Mouse (Mus musculus) CH12.LX (cell line): Measurements from ENCODE around the gene Arvcf. TPM values are rescaled to one million over a fixed set of nuclear protein-coding genes. Genes with fewer than 3 reads are reported as not detected.

Experiments used
- DNase-seq: peaks from one replicate; pipeline ENCODE4 v3.0.0-alpha.2; 2013; ENCODE audit errors: extremely low read depth
- H3K27ac ChIP-seq: 2 replicates; pipeline ENCODE4 v1.5.1; 2012; ENCODE audit warnings: low read depth, mild to moderate bottlenecking, control low read depth, moderate library complexity; ENCODE audit not compliant: insufficient read depth
- H3K27me3 ChIP-seq: replicated peaks from 2 replicates; pipeline ENCODE3; 2012; ENCODE audit warnings: inconsistent platforms
- H3K36me3 ChIP-seq, 2 experiments: replicated peaks in 1 of 2; 2 replicates each; pipeline versions ENCODE3 to v1.6.1; 2012; ENCODE audit warnings: inconsistent platforms in 1 of 2, low read length in 1 of 2, mild to moderate bottlenecking in 1 of 2, mixed read lengths in 1 of 2, moderate library complexity in 1 of 2; ENCODE audit not compliant: control insufficient read depth in 1 of 2, insufficient read depth in 1 of 2
- H3K4me1 ChIP-seq, 2 experiments: 2 replicates each; pipeline ENCODE4 v1.6.1; 2012; ENCODE audit warnings: inconsistent platforms in 1 of 2, moderate library complexity in 1 of 2; ENCODE audit not compliant: insufficient read depth in 2 of 2, control insufficient read depth in 1 of 2
- H3K4me2 ChIP-seq: 2 replicates; pipeline ENCODE4 v1.6.1; 2012; ENCODE audit warnings: low read depth, mild to moderate bottlenecking, control low read depth; ENCODE audit not compliant: poor library complexity, insufficient read depth, severe bottlenecking
- H3K4me3 ChIP-seq, 3 experiments: fragments of 150-350 bp in 1 of 3; sonication (generic) in 1 of 3; replicated peaks in 1 of 3; 2 replicates each; pipeline versions ENCODE3 to v1.5.1; 2011 to 2012; ENCODE audit warnings: low read depth in 2 of 3, low read length in 2 of 3, mild to moderate bottlenecking in 2 of 3, moderate library complexity in 2 of 3, control low read depth in 1 of 3, improper control_type of control experiment in 1 of 3, inconsistent platforms in 1 of 3, mixed read lengths in 1 of 3; ENCODE audit not compliant: poor library complexity in 1 of 3
- H3K79me2 ChIP-seq: replicated peaks from 2 replicates; pipeline ENCODE4 v1.6.1; 2012; ENCODE audit warnings: mild to moderate bottlenecking, moderate library complexity; ENCODE audit not compliant: control insufficient read depth, poor library complexity, insufficient read depth, severe bottlenecking; ENCODE audit errors: extremely low read depth
- H3K9ac ChIP-seq: 2 replicates; pipeline ENCODE4 v1.6.1; 2012; ENCODE audit warnings: low read depth, mild to moderate bottlenecking, control low read depth, moderate library complexity; ENCODE audit not compliant: insufficient read depth
- H3K9me3 ChIP-seq: replicated peaks from 2 replicates; pipeline ENCODE3; 2012; ENCODE audit warnings: low read length, inconsistent platforms, mixed read lengths
- BHLHE40 ChIP-seq: IDR thresholded peaks from 2 replicates; pipeline ENCODE4 v1.6.1; 2011; ENCODE audit warnings: mild to moderate bottlenecking, low read depth, low read length, improper control_type of control experiment
- CHD1 ChIP-seq: IDR thresholded peaks from 2 replicates; pipeline ENCODE4 v1.6.1; 2012; ENCODE audit warnings: low read depth, low read length, improper control_type of control experiment, inconsistent platforms
- CTCF ChIP-seq, 2 experiments: IDR thresholded peaks in 1 of 2; conservative IDR thresholded peaks in 1 of 2; 2 replicates each; pipeline ENCODE4 v1.5.1; 2011 to 2012; ENCODE audit warnings: low read depth in 2 of 2, low read length in 2 of 2, improper control_type of control experiment in 1 of 2, inconsistent platforms in 1 of 2, mild to moderate bottlenecking in 1 of 2, moderate library complexity in 1 of 2
- E2F4 ChIP-seq: IDR thresholded peaks from 2 replicates; pipeline ENCODE4 v1.6.1; 2011; ENCODE audit warnings: low read depth, low read length, improper control_type of control experiment; ENCODE audit not compliant: insufficient replicate concordance
- ELF1 ChIP-seq: IDR thresholded peaks from 2 replicates; pipeline ENCODE4 v1.6.1; 2014; ENCODE audit warnings: low read depth, mild to moderate bottlenecking, inconsistent platforms, low read length, improper control_type of control experiment
- EP300 ChIP-seq: IDR thresholded peaks from 2 replicates; pipeline ENCODE4 v1.6.1; 2011; ENCODE audit warnings: low read length, improper control_type of control experiment
- GABPA ChIP-seq: IDR thresholded peaks from 2 replicates; pipeline ENCODE4 v1.6.1; 2012; ENCODE audit warnings: low read depth, low read length, improper control_type of control experiment, inconsistent platforms; ENCODE audit not compliant: insufficient replicate concordance
- HCFC1 ChIP-seq: IDR thresholded peaks from 2 replicates; pipeline ENCODE4 v1.6.1; 2012; ENCODE audit warnings: low read depth, mild to moderate bottlenecking, inconsistent platforms, low read length, improper control_type of control experiment
- IRF4 ChIP-seq: IDR thresholded peaks from 2 replicates; pipeline ENCODE4 v1.6.1; 2014; ENCODE audit warnings: low read depth, mild to moderate bottlenecking, inconsistent platforms, low read length, improper control_type of control experiment
- JUN ChIP-seq: IDR thresholded peaks from 2 replicates; pipeline ENCODE4 v1.6.1; 2011; ENCODE audit warnings: low read depth, mild to moderate bottlenecking, low read length, improper control_type of control experiment, moderate library complexity; ENCODE audit not compliant: insufficient read depth
- JUND ChIP-seq: conservative IDR thresholded peaks from 2 replicates; pipeline ENCODE4 v1.6.1; 2011; ENCODE audit warnings: low read depth, low read length, improper control_type of control experiment
- MAX ChIP-seq: IDR thresholded peaks from 2 replicates; pipeline ENCODE4 v1.6.1; 2011; ENCODE audit warnings: low read length, improper control_type of control experiment
- MXI1 ChIP-seq: IDR thresholded peaks from 2 replicates; pipeline ENCODE4 v1.6.1; 2011; ENCODE audit warnings: mild to moderate bottlenecking, low read depth, low read length, improper control_type of control experiment
- NELFE ChIP-seq: IDR thresholded peaks from 2 replicates; pipeline ENCODE4 v1.6.1; 2011; ENCODE audit warnings: low read depth, low read length, improper control_type of control experiment
- NRF1 ChIP-seq: IDR thresholded peaks from 2 replicates; pipeline ENCODE4 v1.6.1; 2014; ENCODE audit warnings: low read depth, mild to moderate bottlenecking, inconsistent platforms, low read length, improper control_type of control experiment, moderate library complexity
- PAX5 ChIP-seq: IDR thresholded peaks from 2 replicates; pipeline ENCODE4 v1.6.1; 2012; ENCODE audit warnings: low read length, inconsistent platforms, mixed read lengths
- POLR2A ChIP-seq: IDR thresholded peaks from 2 replicates; pipeline ENCODE4 v1.6.1; 2011; ENCODE audit warnings: low read depth, mild to moderate bottlenecking, improper control_type of control experiment, low read length
- RCOR1 ChIP-seq: conservative IDR thresholded peaks from 2 replicates; pipeline ENCODE4 v1.6.1; 2012; ENCODE audit warnings: low read depth, mild to moderate bottlenecking, inconsistent platforms, low read length, improper control_type of control experiment
- SIN3A ChIP-seq: IDR thresholded peaks from 2 replicates; pipeline ENCODE4 v1.6.1; 2012; ENCODE audit warnings: low read length, improper control_type of control experiment, inconsistent platforms
- TBP ChIP-seq: conservative IDR thresholded peaks from 2 replicates; pipeline ENCODE4 v1.6.1; 2011; ENCODE audit warnings: low read depth, low read length, improper control_type of control experiment
- TCF12 ChIP-seq: IDR thresholded peaks from 2 replicates; pipeline ENCODE4 v1.6.1; 2014; ENCODE audit warnings: low read depth, mild to moderate bottlenecking, inconsistent platforms, low read length, improper control_type of control experiment
- UBTF ChIP-seq: IDR thresholded peaks from 2 replicates; pipeline ENCODE4 v1.6.1; 2012; ENCODE audit warnings: low read depth, mild to moderate bottlenecking, inconsistent platforms, low read length, improper control_type of control experiment, moderate library complexity
- USF2 ChIP-seq: conservative IDR thresholded peaks from 2 replicates; pipeline ENCODE4 v1.6.1; 2011; ENCODE audit warnings: low read depth, low read length, improper control_type of control experiment
- ZMIZ1 ChIP-seq: IDR thresholded peaks from 2 replicates; pipeline ENCODE4 v1.6.1; 2012; ENCODE audit warnings: low read depth, mild to moderate bottlenecking, inconsistent platforms, low read length, improper control_type of control experiment
- ZNF384 ChIP-seq: IDR thresholded peaks from 2 replicates; pipeline ENCODE4 v1.6.1; 2012; ENCODE audit warnings: low read depth, low read length, improper control_type of control experiment, inconsistent platforms
- dilution Hi-C: fragments of 300-500 bp; cut with MboI; formaldehyde crosslinking; loops from 2 replicates; pipeline ENCODE4 v1.14.3; 2020; ENCODE audit warnings: low sequenced_read_pairs; ENCODE audit not compliant: extremely low pct_unique_long_range_greater_than_20kb, extremely low pct_ligation_motif_present
- in situ Hi-C: fragments of 300-500 bp; cut with MboI; formaldehyde crosslinking; loops from 3 replicates; pipeline ENCODE4 v1.14.3; 2019; ENCODE audit warnings: low sequenced_read_pairs, low pct_ligation_motif_present, low pct_unique_long_range_greater_than_20kb, mixed read lengths
- polyA plus RNA-seq: library from polyadenylated mRNA; unstranded; fragments of >175 nt; gene quantifications from 2 replicates; pipeline ENCODE4 v1.2.1, GENCODE M21; 2012; ENCODE audit warnings: low read depth; ENCODE audit not compliant: insufficient read length
- total RNA-seq, 2 experiments: library from RNA; depleted of rRNA; stranded (reverse); fragments of 300-350 nt in 1 of 2; fragments of >200 nt in 1 of 2; gene quantifications; 2 replicates each; pipeline ENCODE4 v1.2.3; 2012 to 2014

Arvcf gene
- total and polyA plus RNA-seq, 3 experiments, result 1.1 to 7.5 (median 3.9) TPM

DNA sequence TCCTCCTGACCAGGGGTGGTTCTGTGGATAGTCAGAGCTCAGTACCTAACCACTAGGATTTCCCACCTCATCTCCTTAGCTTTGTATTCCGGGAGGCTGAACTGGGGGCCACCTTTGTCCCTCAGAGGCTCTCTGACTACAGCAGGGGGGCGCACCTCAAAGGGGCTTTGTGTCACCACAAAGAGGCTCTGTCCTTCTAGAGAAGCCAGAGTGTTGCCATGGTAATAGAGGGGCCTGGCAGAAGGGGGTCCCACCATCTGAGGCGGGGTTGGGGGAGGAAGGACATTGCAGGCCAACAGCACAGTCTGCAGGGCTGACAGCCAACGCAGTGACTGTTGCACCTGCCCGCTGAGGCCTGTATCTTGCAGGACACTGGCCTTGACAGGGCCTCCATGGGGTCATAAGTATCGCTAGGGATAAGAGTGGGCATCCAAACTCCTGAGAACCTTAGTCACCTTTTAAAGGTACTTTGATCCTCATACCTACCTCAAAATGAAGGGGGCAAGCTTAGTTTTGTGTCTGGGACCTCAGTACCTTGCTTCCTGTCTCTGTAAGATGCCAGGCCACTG is 32.6 kb downstream of the Arvcf start:
- H3K9me3 ChIP-seq, result no peaks in the 10 kb centered on the region
- no peak overlapping the region for H3K4me2 ChIP-seq
- H3K9ac ChIP-seq, result no peak overlapping the region
- in situ Hi-C loops, result no loop called here
- peaks cover 4% of the 10 kb centered on the region for H3K27me3 ChIP-seq
- dilution Hi-C loops, result no loop called here
- H3K36me3 ChIP-seq, result no peaks in the 10 kb centered on the region
- DNase-seq, result no peak
- no peaks in the 10 kb centered on the region for H3K79me2 ChIP-seq
- TF ChIP-seq TCF12 (no peak), EP300 (no peak), MXI1 (no peak), JUND (no peak), NELFE (no peak), CTCF (conservative IDR thresholded peaks at IDR 0.05 in 1 of 2, IDR thresholded peaks at IDR 0.05 in 1 of 2; ENCODE audit: low read depth in 2 of 2, low read length in 2 of 2) (no peak), BHLHE40 (no peak), PAX5 (no peak), CHD1 (no peak), USF2 (no peak), GABPA (no peak), ZMIZ1 (no peak), ZNF384 (no peak), SIN3A (no peak), UBTF (no peak), IRF4 (no peak), E2F4 (no peak), TBP (no peak)
- no peak overlapping the region for H3K27ac ChIP-seq
- H3K4me1 ChIP-seq, result peaks cover 8 to 14% of the 10 kb centered on the region in 2 experiments
- no peak overlapping the region for H3K4me3 ChIP-seq

DNA sequence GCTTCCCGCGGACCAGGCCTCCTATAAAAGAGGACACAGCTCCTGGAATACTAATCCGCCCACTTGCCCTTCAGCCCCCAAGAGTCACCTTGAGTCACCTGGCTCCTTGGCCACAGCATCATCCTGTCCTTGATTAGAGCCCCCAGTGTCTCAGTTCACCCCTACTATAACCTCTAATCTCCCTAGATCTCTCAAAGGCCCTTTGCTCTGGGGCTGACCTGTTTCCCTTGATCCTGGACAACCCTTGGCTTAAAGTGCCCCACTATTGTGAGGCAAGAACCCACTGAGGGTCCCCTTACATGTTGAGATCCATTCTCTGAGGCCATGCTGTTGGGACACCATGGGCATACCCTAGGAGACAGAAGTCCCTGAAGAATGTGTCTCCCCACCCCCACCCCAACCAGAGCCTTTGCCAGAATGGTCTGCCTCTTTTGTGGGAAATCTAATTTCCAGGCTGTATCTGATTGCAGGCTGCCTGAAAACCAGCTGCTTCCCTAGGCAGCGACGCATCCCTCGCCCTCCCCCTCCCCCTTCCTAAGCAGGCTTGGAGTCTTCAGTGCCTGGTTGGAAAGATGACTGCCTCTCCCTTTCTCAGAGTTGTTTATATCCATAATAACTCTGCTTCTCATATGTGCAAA is 33.8 kb downstream of the Arvcf start:
- no peaks in the 10 kb centered on the region for H3K79me2 ChIP-seq
- H3K4me2 ChIP-seq, result no peak overlapping the region
- no peak for DNase-seq
- H3K9ac ChIP-seq, result no peak overlapping the region
- H3K27me3 ChIP-seq, result peaks cover 4% of the 10 kb centered on the region
- TF ChIP-seq NRF1 (no peak), RCOR1 (no peak), CHD1 (no peak), ZMIZ1 (no peak), BHLHE40 (no peak), CTCF (conservative IDR thresholded peaks at IDR 0.05 in 1 of 2, IDR thresholded peaks at IDR 0.05 in 1 of 2; ENCODE audit: low read depth in 2 of 2, low read length in 2 of 2) (no peak), JUN (no peak), MAX (no peak), ZNF384 (no peak), ELF1 (no peak), HCFC1 (no peak), POLR2A (no peak), TCF12 (no peak), SIN3A (no peak)
- H3K4me3 ChIP-seq, result no peak overlapping the region
- H3K27ac ChIP-seq, result no peak overlapping the region
- no peaks in the 10 kb centered on the region for H3K9me3 ChIP-seq
- in situ Hi-C loops (no loop called here), dilution Hi-C loops (no loop called here)
- no peaks in the 10 kb centered on the region for H3K36me3 ChIP-seq
- H3K4me1 ChIP-seq, result peaks cover 8 to 9% of the 10 kb centered on the region in 2 experiments
